Mouse (Mus musculus) frontal cortex, postnatal 36 days (tissue): Measurements from ENCODE around the gene Cdh1.

Source experiments
- DNase-seq, 2 experiments: peaks; one replicate each; pipeline ENCODE4 v3.0.0; 2022; ENCODE audit warnings: low spot score in 2 of 2

Cdh1 gene

DNA sequence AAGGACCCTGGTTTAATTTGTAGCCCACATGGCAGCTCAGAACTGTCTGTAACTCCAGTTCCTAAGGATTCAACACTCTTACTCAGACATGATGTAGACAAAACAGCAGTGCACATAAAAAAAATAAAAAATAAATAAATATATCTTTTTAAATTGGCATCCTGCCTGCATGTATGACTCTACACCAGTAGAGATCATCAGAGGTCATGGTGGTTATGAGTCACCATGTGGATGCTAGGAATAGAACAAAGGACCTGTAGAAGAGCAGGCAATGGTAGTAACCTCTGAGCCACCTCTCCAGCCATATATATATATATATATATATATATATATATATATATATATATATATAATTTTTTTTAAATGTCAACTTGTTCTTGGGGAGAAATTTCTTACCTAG is 52.9 kb downstream of the Cdh1 start:
- no peak for DNase-seq

DNA sequence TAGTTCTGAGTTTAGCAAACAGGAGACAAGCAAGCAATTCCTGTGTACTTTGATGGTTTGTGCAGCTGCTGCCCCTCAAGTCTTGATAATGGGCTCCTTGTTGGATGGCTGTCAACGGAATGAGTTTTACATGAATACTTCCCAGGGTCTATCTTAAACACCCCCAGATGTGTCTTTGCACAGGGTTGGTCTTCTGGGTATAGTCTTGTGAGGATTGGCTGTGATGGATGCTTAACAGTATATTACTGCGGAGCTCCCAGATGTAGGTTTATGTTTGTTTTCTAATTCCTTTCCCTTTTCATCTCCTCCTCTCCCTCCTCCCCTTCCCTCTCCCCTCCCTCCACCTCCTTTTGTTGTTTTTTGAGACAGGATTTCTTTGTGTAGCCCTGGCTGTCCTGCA is 69.6 kb downstream of the Cdh1 start:
- no peak for DNase-seq

GRCm38 (mm10) chr8:106674318-106674717 is 71.2 kb downstream of the Cdh1 start:
- no peak for DNase-seq

- no peak for DNase-seq
Measured at GRCm38 (mm10) chr8:106674894-106675293, 71.7 kb downstream of the Cdh1 start.

GRCm38 (mm10) chr8:106682971-106683668 is 80.0 kb downstream of the Cdh1 start, which contains the start of gene Tango6:
Gene Tango6, plus strand, starts transcription at chr8:106683068.
- peak; percentile 90 to 93 for DNase-seq

DNA sequence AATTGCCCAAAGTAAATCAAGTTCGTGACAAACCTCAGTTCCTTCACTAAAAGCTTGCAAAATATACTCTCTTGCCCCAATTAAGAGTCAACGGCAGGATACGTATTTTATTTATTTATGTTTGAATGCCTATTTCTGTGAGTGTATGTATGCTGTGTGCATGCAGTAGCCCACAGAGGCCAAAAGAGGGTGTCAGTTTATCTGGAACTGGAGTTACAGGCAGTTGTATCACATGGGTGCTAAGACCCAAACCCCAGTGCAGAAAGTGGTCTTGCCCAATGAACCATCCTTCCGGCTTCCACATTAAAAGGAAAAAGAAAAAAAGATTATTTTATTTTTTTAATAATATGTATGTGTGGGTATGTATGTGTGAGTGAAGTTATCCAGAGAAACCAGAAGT is 81.2 kb downstream of the Cdh1 start:
- DNase-seq: no peak

- DNase-seq: no peak
Measured at GRCm38 (mm10) chr8:106687479-106687878, 84.3 kb downstream of the Cdh1 start.

GRCm38 (mm10) chr8:106697748-106698248 is 94.6 kb downstream of the Cdh1 start:
- no peak for DNase-seq

GRCm38 (mm10) chr8:106699588-106699987 is 96.4 kb downstream of the Cdh1 start:
- peak; percentile 64 to 81 for DNase-seq

DNA sequence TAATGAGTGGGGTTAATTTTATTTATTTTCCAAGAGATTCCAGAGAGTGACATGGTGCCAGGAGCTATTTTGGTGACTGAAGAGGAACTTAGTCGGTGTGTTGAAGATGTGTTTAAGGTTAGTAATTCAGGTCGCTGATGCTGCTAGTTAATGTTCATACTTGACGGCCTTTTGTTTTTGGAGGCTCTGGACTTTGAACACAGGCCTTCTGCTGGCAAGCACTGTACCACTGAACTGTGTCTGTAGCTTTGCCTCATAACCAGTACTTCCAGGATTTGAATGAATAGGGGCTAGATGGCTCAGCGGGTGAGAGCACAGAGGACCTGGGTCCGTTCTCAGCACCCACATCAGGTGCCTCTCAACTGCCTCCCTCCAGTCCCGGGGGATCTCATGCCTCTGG is 97.0 kb downstream of the Cdh1 start:
- no peak for DNase-seq

DNA sequence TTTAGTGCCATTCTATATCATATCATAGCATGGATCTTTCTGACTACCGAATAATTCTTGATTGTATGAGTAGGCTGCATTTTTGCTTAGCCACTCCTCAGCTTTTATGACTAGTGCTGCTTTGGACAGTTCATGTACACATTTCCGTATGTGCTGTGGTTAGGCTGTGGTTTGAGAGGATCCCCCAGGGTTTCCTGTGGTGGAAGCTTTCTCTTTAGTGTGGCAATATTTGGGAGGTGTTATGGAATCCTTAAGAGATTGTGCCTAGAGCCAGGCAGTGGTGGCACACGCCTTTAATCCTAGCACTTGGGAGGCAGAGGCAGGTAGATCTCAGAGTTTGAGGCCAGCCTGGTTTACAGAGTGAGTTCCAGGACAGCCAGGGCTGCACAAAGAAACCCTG is 98.2 kb downstream of the Cdh1 start:
- no peak for DNase-seq

DNA sequence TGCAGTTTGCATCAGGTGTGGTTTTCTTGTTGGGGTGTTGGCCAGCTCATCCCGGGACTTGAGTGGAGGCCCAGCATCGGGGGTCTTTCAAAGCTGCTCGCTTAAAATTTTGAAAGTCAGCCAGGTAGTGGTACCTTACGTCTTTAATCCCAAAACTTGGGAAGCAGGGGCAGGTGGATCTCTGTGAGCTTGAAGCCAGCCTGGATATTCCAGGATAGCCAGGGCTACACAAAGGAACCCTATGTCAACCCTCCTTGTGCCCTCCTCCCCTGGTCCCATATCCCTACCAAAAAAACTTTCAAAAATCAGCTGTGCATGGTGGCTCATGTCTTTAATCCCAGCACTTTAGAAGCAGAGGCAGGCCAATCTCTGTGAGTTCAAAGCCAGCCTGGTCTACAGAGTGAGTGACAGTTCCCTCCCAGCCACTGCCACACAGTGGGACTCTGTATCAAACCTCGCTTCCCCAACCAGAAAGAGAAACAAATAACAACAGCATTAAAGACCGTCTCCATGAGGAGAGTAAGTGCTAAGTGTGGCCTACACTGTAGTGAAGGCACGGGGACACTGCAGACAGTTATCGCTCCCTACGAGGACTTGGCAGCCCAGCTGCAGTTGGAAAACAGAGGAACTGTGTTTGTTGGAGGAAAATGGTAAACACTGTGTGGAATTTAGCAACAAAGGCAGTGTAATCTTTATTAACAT is 101.2 kb downstream of the Cdh1 start:
- no peak for DNase-seq

DNA sequence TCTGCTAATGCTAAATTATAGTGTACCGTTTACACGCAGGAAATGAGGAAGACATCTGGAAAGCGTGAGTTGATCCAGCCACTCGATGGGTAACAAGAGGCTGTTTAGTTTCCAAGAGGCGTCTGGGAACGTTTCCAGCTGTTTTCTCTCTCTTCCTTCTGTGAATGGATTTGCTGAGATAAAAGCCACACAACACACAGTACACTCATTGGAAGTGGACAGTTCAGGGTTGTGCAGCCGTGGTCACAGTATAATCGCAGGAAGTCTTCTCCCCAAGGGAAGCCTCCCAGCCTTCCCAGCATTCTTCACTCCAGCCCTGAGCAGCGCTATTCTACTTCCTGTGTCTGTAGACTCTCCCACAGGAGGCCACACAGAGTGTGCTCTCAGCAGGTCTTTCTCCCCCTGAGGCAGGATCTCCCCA is 101.8 kb downstream of the Cdh1 start:
- DNase-seq: peak in 1 of 2 experiments; percentile 36

GRCm38 (mm10) chr8:106706194-106706593 is 103.0 kb downstream of the Cdh1 start:
- no peak for DNase-seq

DNA sequence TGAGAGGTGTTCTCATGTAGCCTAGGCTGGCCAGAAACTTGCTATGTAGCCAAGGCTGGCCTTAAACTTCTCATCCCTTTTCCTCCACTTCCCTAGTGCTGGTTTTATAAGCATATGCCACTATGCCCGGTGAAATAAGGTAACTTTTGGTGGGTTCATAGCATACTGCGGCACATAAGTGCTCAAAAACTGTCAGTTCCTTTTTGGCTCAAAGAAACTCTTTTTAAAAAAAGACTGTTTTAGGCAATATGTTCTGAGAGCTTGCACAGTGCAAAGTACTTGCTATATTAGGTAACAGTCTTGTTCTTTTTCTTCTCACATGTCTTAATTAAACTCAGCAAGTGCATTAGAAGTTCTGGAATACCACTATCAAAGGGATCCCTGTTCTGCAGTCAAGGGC is 106.9 kb downstream of the Cdh1 start:
- peak in 1 of 2 experiments; percentile 24 for DNase-seq

GRCm38 (mm10) chr8:106712487-106712886 is 109.3 kb downstream of the Cdh1 start:
- DNase-seq: no peak

- no peak for DNase-seq
Measured at GRCm38 (mm10) chr8:106714297-106714696, 111.1 kb downstream of the Cdh1 start.

DNA sequence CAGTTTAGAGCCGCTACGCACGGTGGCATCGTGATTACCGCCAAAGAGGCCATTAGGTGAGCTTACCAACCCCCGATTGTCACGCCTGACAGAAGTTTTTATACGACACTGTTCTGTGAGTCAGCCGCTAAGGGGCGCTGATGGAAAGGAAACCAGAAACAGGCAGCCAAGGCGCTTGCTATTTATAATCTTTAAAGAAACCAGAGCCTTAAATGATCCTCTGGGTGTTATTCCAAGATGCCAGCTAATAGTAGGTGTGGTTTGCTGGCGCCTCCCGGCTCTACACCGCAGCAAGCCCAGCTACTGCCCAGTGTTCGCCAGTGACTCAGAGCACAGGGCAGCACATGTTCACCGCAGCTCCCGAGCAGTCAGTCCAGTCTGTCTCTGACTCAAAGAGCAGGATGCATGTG is 114.9 kb downstream of the Cdh1 start:
- DNase-seq: peak; percentile 80 to 85
